Mouse (Mus musculus) thymus, adult 2 months (tissue): Measurements from ENCODE around the gene Ccpg1os.

ENCODE experiments used
- CTCF ChIP-seq: fragments of 200-500 bp; IDR thresholded peaks from 2 replicates; pipeline ENCODE4 v1.5.1; 2012; ENCODE audit warnings: mild to moderate bottlenecking, control low read depth, low read length, moderate library complexity, borderline replicate concordance; ENCODE audit not compliant: control insufficient read depth, poor library complexity, insufficient read depth; ENCODE audit errors: extremely low read depth
- POLR2A ChIP-seq: fragments of 200-500 bp; IDR thresholded peaks from 2 replicates; pipeline ENCODE4 v1.6.1; 2012; ENCODE audit warnings: mild to moderate bottlenecking, low read length, control low read depth, moderate library complexity; ENCODE audit not compliant: control insufficient read depth, poor library complexity, insufficient read depth; ENCODE audit errors: extremely low read depth

- TF ChIP-seq CTCF = no peak
- TF ChIP-seq POLR2A = no peak
Observed at GRCm38 (mm10) chr9:72974734-72975133, 10.4 kb downstream of the Ccpg1os start.
